Mouse (Mus musculus) embryo, embryonic 10 days (tissue): Measurements from ENCODE around the gene Pparg.

Source experiments
- DNase-seq: peaks from one replicate; pipeline ENCODE4 v3.0.0-alpha.2; 2015; ENCODE audit warnings: low spot score

Pparg gene

DNA sequence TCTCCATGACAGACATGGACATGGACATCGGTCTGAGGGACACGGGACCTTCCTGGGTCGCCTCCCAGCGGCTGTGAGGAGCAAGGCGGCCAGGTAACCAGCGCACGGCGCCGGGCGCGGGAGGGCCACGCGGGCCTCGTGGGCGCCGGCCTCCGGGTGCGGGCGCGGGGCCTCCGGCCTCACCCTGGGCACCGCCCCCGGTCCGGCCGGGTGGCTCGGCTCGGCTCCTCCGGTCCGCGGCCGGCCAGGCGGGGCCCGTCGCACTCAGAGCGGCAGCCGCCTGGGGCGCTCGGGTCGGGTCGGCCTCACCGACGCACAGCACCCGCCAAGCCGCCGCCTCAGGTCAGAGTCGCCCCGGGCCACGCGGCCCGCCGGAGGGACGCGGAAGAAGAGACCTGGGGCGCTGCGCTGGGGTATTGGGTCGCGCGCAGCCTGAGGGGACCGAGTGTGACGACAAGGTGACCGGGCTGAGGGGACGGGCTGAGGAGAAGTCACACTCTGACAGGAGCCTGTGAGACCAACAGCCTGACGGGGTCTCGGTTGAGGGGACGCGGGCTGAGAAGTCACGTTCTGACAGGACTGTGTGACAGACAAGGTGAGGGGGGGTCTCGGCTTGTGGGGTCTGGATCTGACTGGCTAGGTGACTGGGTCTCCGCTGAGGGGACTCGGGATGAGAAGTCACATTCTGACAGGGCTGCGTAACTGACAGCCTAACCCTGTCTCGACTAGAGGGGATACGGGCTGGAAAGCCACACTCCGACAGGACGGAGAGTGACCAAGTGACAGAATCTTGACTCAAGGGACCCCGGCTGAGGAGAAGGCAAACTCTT, at the start of gene Pparg:
TSS of gene Pparg (plus strand) at position 176 of the 830 bp plus-strand sequence.
- DNase-seq = peak; percentile 49

- DNase-seq = no peak
Observed at GRCm38 (mm10) chr6:115312780-115313179, 48.0 kb upstream of the Pparg start.

DNA sequence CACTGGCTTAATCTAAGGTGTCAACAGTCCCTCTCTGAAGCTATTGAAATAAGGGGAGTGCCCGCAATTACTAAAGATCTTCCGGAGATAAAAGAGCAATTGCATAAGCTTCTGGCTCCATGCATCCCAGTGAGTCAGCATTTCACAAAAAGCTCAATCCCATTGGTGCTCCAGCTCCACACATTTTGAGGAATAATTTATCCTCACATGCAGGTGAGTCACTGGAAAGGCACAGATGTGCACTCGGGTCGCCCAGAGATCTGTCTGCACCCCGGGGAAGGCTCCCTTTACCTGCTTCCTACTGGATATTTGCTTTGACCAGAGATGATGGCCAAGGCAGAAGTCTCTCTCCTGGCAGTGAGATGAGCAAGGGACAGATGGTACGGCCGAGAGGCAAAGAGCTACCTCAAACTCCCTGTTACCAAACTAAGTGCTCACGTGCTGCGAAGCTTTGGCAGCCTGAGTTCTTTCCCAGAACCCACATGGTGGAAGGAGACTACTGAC, 47.5 kb upstream of the Pparg start:
- DNase-seq = no peak

DNA sequence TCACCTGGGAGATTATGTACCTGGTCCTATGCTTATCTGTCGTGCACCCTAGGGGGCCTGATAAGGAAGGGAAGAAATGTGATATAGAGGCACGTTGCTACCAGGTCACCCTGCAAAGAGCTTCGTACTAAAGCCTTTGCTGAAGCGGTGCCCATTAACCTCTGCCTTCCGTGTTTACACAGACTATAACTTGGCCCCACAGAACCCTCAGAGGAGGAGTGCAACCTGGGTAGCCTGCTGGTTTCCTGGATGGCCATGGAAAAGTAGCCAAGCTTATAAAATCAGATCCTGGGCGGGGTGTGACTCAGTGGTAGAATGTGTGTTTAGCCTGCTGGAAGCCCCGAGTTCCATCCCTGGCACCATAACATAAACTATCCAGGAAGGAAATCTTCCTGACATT, 46.8 kb upstream of the Pparg start:
- no peak for DNase-seq

GRCm38 (mm10) chr6:115315770-115316169, 45.0 kb upstream of the Pparg start:
- DNase-seq = no peak

DNA sequence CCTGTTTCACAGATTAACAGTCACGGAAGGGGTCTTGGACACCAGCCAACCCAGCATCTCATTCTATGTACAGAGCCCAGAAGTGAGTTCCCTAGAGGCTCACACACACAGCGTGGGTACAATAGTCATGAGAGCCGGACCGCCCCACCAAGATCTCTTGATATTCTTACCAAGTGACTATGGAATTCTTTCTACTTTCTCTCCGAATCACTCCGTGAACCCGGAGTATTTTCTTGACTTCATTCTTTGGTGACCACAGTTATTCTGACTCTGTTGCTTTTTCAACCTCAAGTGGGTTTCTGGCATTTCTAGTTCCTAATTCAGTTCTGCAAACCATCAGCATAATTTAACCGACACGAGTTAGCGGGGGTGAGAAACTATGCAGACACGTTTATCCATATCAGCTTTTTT, 43.9 kb upstream of the Pparg start:
- DNase-seq = no peak

- DNase-seq = no peak
Observed at GRCm38 (mm10) chr6:115318811-115319210, 41.9 kb upstream of the Pparg start.

DNA sequence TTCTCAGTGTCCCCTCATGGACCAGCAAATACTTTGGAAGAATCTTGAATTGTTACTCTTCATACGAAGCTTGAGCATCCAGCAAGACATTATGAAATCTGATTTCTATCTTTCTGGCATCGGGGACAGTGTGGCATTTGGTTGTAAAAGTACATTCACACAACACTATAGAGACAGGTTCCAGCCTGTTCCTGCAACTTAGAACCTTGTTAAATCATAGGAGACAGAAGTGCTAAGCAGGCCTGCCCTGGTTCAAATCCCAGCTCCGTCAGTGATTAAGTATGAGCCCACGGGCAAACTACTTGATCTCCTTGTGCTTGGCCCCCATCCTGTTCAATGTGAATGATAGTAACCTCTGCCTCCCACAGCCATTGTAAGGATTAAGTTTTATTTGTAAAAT, 41.1 kb upstream of the Pparg start:
- DNase-seq = no peak

GRCm38 (mm10) chr6:115320927-115321714, 39.6 kb upstream of the Pparg start:
- no peak for DNase-seq

- no peak for DNase-seq
Observed at GRCm38 (mm10) chr6:115321883-115322351, 38.8 kb upstream of the Pparg start.

- no peak for DNase-seq
Observed at GRCm38 (mm10) chr6:115322956-115323355, 37.8 kb upstream of the Pparg start.

- no peak for DNase-seq
Observed at GRCm38 (mm10) chr6:115330964-115331363, 29.8 kb upstream of the Pparg start.

GRCm38 (mm10) chr6:115333099-115333694, 27.6 kb upstream of the Pparg start:
- DNase-seq = peak; percentile 21

DNA sequence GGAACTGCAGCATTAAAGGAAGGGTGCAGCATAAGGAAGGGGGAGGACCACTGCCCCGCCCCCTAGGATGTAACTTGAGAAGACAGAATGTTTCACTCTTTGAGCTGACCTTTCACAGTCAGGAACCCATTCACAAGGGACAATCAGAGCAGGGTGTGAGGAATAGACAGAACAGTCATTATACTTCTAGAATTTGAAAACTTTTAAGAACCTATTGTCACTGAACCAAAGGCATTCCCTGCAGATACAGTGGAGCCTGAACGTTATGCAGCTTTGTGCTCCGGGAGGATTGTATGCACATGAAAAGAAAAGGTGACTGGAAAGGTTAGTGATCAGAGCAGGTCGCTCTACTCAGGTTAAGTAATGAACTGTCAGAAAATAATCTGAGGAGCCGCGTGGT, 25.2 kb upstream of the Pparg start:
- DNase-seq = peak; percentile 47

DNA sequence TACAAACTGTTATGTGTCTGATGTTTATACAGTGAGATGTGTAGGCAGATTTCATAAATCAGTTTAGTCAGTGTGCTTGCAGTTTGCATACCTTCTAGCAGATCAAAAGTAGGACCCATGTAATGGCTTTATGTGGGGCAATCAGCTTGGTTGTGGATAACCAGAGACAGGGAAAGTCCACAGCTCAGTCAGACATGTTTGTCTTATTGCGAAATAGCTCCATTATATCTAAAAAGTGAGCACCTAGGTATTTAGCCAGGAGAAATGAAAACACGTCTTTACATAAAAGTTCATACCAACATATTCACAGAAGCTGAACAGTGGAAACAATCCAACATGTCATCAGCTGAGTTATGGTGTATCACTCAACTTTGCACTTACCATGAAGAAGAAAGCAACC, 20.7 kb upstream of the Pparg start:
- no peak for DNase-seq

GRCm38 (mm10) chr6:115343096-115343495, 17.7 kb upstream of the Pparg start:
- DNase-seq = no peak

- no peak for DNase-seq
Observed at GRCm38 (mm10) chr6:115343570-115343969, 17.2 kb upstream of the Pparg start.

DNA sequence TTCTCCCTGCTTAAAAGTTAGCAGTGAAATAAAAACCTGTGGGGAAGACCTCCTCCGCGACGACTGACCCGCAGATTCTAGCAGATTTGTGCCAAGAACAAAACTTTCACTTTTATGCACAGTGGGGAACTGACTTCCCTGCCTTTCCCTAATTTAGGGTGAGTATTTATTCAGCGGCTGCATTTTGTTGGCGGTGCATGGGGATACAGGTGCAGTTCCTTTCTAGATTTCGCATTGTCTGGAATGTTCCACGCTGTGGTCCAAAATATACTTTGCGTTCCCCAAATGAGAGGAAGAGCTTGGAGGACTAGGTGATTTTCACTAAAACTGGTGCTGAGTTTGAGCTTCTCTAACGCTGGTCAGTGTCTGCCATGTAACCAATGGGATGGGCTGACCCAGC, 16.6 kb upstream of the Pparg start:
- DNase-seq = no peak

DNA sequence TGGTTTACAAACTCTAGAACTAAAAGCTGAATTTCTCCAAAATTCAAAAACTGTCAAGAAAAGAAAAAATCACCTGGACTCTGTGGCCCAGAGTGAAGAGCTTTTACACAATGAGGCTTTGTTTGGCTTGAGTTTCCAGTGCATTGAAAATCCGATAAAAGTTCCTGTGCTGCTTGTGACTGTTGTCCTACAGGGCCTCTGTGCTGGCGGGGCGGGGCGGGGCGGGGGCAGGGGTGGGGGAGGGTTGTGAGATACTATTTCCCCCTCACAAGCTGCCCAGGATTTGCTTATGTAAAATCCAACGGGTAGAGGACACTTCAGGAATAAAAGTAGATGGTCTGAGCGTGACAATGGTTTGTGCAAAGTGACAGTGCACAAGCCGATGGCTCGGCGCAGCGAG, 16.2 kb upstream of the Pparg start:
- DNase-seq = no peak

- DNase-seq = no peak
Observed at GRCm38 (mm10) chr6:115345013-115345412, 15.7 kb upstream of the Pparg start.

- DNase-seq = no peak
Observed at GRCm38 (mm10) chr6:115349641-115350464, 10.9 kb upstream of the Pparg start.
